Mouse (Mus musculus) kidney, adult 9 months (tissue): ENCODE measurements around the gene Aff3.

Experiments
- DNase-seq: peaks from one replicate; pipeline ENCODE4 v3.0.0; 2022

The Aff3 gene

GRCm38 (mm10) chr1:38217098-38217497 is 447.7 kb downstream of the Aff3 start:
- DNase-seq: no peak

- no peak for DNase-seq
These were observed 451.4 kb downstream of the Aff3 start for GRCm38 (mm10) chr1:38213377-38213776.

DNA sequence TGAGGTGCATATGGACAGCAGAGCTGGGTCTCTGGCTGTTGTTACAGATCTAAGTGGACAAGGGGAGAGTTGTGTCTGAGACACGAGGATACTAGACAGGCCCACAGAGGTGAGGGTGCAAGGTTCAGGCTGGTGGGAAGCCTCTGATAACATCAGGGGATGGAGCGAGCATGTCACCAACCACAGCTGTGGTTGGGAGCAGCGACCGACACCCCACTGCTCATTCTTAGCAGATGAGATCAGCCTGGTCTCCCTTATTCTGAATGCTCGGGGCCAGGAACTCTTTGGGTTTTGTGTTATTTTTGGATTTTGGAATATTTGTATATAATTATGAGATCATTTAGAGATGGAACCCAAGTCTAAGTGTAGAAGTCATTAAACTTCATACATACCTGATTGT is 452.4 kb downstream of the Aff3 start:
- DNase-seq: no peak

- peak; percentile 76 for DNase-seq
These were observed 462.1 kb downstream of the Aff3 start for GRCm38 (mm10) chr1:38202475-38203183.

DNA sequence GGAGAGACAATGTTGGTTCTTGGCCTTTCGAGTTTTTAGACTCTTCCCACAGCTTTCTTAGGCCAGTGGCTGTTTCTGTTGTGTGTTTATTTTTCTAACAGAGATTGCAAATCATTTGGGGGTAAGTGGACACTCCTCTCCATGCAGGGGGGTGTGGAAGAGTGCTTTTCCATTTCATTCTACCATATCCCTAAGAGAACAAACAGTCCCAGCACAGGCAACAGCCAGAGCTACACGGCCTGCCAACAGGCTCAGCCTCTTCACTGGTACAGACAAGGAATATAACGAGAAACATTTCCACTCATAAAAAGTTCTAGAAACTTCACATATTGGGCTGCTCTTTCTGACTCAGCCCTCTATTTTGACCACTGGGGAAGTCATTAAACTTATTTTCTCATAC is 463.0 kb downstream of the Aff3 start:
- no peak for DNase-seq

DNA sequence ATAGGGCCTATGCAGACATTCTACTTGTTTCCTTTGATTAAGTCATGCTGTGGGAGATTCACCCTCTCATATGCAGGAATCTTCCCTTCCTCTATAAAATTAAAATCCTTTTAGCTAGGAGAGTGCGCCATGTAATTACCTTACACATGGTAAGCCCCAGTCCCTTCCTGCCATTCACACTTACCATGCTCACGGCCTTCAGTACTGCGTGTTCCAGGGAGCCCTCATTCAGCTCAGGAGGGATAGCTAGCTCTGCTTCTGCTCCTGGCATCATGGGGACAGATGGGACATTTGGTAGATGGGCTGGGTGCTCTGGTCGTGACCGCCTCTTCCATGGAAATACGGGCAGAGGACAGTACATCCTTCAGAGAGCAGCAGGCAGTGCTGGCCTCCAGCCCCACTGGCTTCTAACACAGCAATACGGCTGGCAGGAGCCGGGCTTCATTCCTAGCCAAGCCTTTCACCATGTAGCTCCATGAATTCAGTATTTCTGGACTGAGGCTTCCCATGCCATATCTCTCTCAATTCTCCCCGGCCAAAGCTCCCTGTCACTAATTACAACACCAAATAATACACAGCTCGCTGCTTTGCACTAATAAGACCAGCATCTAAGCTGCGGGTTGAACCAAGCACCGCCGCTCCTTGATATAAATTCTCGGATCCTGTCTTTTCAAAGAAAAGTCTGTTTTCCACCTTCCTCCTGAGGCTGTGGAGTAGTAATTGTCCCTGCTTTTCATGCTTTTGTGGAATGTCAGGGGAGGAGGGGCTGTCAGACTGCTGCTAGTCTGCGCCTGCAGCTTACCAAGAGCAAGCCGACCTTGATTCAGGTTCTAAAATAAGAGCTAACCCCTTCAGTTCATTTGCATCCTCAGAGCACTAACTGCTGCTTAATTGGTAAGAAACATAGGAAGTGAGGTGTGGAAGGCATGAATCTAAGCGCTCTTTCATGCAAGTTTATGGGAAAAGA is 464.8 kb downstream of the Aff3 start:
- no peak for DNase-seq

- no peak for DNase-seq
These were observed 466.2 kb downstream of the Aff3 start for GRCm38 (mm10) chr1:38198393-38199029.

- peak; percentile 27 for DNase-seq
These were observed 467.5 kb downstream of the Aff3 start for GRCm38 (mm10) chr1:38197145-38197682.

- DNase-seq: no peak
These were observed 469.0 kb downstream of the Aff3 start for GRCm38 (mm10) chr1:38195721-38196120.

DNA sequence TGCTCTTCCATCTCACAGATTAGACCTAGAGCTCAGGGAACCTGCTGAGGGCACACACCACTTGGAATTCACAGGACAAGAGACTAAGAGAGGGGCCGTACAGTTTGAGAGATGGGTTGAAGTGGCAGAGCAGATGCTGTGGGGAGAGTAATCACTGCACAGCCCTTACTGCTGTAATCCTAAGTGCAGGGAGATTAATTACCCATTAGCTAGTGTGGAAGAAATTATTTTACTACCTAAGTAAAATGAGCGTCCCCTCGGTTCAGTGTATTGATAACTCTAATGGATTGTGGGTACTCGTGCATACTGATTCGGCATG is 478.6 kb downstream of the Aff3 start:
- DNase-seq: no peak

- DNase-seq: peak; percentile 78
These were observed 479.1 kb downstream of the Aff3 start for GRCm38 (mm10) chr1:38185517-38186226.

DNA sequence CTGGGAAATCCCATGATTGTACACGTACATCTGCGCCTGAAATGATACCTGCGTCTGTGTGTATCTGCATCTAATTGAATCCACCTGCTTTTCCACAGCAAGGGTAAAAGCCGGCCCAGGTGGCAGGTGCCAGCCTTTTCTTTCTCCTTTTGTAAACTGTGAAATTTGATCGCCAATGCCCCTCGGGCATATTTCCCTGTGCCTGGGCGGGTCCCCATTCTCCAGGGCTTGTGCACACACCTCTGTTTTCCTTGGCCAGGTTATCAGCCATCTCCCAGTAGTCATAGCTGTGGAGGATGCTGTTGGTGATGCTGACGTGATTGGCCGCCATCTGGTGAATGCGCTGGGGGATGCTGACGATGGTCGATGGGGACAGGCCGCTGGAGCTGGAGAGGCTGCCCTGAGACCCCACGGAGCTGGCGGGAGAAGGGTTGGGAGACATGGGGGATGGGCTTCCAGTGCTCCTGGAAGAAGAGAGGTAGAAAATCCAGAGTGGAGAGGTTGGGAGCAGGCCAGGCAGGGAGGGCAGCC is 483.7 kb downstream of the Aff3 start:
- no peak for DNase-seq

DNA sequence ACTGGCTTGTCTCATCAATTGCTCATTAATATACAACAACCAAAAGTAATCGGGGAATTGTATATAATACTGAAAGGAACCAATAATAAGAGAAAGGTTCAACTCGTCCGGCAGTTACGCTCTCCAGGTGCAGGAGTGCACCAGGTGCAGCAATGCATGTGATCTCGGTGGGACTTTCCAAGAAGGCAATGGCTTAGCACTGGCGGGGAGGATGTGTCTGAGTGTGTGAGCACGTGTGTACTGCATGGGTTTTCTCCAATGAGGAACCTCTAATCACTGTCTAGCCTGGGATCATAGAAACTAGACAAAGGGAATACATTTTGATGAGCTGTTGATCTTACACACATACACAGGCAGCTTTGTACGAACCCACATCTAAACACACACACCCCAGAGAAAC is 485.8 kb downstream of the Aff3 start:
- no peak for DNase-seq

DNA sequence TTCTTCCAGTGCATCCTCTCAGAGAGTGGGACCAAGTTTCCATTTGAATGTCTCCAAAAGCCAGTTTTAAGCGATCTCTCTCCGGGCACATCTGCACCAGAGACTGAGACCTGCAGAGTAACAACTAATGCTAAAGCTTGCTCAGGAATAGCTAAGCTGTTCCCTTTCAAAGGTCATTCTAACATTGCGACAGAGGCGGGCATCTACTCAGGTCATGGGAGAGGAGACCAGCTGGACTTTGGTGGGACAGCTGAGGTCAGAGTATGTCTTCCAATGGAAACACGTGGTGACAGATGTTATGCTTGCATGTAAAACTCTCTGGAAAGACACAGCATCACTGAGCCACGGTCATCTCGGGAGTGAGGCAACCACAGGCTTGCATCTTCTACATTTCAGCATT is 488.7 kb downstream of the Aff3 start:
- DNase-seq: peak; percentile 55

GRCm38 (mm10) chr1:38171874-38172273 is 492.9 kb downstream of the Aff3 start:
- no peak for DNase-seq

- DNase-seq: no peak
These were observed 499.1 kb downstream of the Aff3 start for GRCm38 (mm10) chr1:38165696-38166095.

DNA sequence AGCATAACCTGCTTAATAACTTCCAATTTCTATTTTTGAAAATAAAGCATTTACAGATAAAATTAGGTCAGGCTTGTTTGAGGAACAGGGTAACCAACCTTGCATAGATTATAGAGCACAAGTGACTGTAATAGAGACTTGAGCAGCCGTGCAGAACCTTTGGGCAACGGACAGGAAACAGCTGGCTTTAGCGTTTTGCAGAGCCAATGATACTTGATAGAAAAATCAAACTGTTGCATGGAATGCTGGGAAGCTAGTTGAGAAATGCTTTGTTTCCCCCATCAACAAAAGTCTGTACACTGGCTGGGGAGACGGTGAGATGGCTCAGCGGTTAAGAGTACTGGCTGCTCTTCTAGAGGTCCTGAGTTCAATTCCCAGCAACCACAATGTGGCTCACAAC is 514.7 kb downstream of the Aff3 start:
- no peak for DNase-seq

DNA sequence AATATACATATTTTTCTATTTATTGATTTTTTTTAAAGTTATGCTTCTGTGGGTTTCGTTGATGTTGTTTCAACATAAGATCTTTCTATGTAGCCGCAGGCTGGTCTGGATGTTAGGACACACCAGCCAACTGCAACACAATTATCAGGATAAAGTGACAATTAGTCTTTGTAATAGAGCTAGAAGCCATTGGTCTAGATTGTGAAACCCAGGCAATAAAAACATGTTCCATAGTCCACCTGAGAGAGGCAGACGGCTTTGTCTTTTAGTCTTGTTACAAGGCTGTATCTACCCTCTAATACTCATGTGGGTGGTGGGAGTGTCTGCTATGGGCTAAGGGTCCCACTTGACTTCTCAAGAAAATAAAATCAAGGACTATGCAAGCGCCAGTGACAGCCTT is 518.7 kb downstream of the Aff3 start:
- DNase-seq: no peak

GRCm38 (mm10) chr1:38141371-38141770 is 523.4 kb downstream of the Aff3 start:
- DNase-seq: no peak

GRCm38 (mm10) chr1:38140911-38141310 is 523.8 kb downstream of the Aff3 start:
- DNase-seq: no peak

DNA sequence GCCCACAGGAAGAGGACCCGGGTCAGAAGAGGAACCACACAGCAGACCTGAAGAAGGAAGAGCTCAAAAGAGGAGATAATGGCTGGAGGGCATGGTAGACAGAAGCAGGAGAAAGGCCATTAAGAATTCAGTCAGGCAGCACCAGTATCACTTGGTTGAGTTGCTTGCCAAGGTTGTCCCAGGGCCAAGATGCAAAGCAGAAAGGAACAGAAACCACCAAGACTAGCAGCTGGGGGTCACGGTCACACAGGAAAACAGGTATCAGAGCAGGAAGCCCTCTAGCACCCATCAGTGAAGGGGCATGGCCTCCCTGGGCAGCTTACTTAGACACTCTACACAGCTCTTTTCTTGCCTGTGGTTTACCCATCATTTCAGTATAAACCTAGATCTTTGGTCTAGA is 525.4 kb downstream of the Aff3 start:
- DNase-seq: no peak

DNA sequence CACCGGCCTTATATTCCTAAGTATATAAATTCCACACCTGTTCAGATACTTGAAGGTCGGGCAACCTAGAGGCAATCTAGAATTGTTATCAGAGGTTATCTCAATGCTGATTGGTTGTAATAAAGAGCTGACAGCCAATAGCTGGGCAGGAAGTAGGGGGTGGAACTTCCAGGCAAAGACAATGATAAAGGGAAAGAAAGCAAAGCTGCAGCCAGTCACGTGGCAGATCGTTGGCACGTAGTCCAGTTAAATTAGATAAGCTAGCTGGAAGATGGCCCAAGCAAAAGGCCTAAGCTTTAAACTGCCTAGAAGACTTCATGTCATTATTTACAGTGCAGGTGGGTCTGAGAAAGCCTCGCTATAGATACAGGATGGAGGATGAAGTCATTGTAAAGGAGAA is 531.8 kb downstream of the Aff3 start:
- no peak for DNase-seq
